Mouse (Mus musculus) small intestine, adult 2 months (tissue): ENCODE results near the gene Trpt1.

Experiments used
- CTCF ChIP-seq: fragments of 200-500 bp; IDR thresholded peaks from 2 replicates; pipeline ENCODE4 v1.5.1; 2012; ENCODE audit warnings: low read depth, mild to moderate bottlenecking, control low read depth, inconsistent platforms, low read length, moderate library complexity, mixed read lengths; ENCODE audit not compliant: insufficient replicate concordance, insufficient read length; ENCODE audit errors: extremely low read depth
- POLR2A ChIP-seq: fragments of 200-500 bp; IDR thresholded peaks from 2 replicates; pipeline ENCODE4 v1.6.1; 2012; ENCODE audit warnings: low read depth, mild to moderate bottlenecking, control low read depth, inconsistent platforms, low read length, moderate library complexity

GRCm38 (mm10) chr19:6997721-6998290, 1.9 kb downstream of the Trpt1 start:
- TF ChIP-seq POLR2A (no peak), CTCF (no peak)
